Mouse (Mus musculus): ENCODE results near the gene Ldlrad1.

DNA sequence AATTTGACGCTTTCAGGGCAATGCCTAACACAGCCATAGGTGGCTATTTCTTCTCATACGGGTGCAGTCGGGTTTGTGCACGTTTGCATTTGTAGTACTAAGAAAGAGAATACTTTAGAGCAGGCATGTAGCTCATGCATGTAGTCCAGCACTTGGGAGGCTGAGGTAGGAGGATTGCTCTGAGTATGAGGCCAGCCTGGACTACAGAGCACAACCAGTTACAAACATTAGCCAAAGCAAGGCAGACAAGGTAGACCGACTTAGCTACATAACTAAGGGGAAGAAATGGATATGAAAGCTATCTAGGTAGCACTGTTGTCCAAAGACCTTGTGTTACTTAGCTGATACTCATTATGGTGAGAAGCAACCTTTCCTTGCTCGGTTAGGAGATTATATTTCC lies 27.1 kb upstream of the Ldlrad1 start:
- no peak for TF ChIP-seq CTCF (IDR thresholded peaks at IDR 0.05; ENCODE audit: low read depth, low read length)
- TF ChIP-seq POLR2AphosphoS5 (IDR thresholded peaks at IDR 0.05; ENCODE audit: insufficient replicate concordance, low read depth, low read length): no peak
- TF ChIP-seq TAL1 (conservative IDR thresholded peaks at IDR 0.05; ENCODE audit: low read depth, low read length): no peak
- no peak for TF ChIP-seq GATA1 (IDR thresholded peaks at IDR 0.05; ENCODE audit: borderline replicate concordance, low read length)
- no peak for TF ChIP-seq GATA2 (IDR thresholded peaks at IDR 0.05; ENCODE audit: borderline replicate concordance, low read depth, low read length)

Measured in G1E (cell line).